Mouse (Mus musculus): ENCODE data around the gene Nppb. TPM values are rescaled to one million over a fixed set of nuclear protein-coding genes. Genes with fewer than 3 reads are reported as not detected.

Nppb gene
- total and polyA plus RNA-seq, 3 experiments, result not detected

- no peak for DNase-seq (ENCODE audit: extremely low read depth)
- no peak overlapping the region for H3K4me2 ChIP-seq (ENCODE audit: insufficient read depth, low read depth, poor library complexity, severe bottlenecking)
- peaks cover 21% of the 10 kb centered on the region for H3K9me3 ChIP-seq (replicated peaks; ENCODE audit: low read length)
- no peak for TF ChIP-seq ELF1 (IDR thresholded peaks at IDR 0.05; ENCODE audit: low read depth, low read length)
- TF ChIP-seq JUN (IDR thresholded peaks at IDR 0.05; ENCODE audit: insufficient read depth, low read depth, low read length), result no peak
- no peak for TF ChIP-seq TCF12 (IDR thresholded peaks at IDR 0.05; ENCODE audit: low read depth, low read length)
- no peak for TF ChIP-seq PAX5 (IDR thresholded peaks at IDR 0.05; ENCODE audit: low read length)
- TF ChIP-seq RCOR1 (conservative IDR thresholded peaks at IDR 0.05; ENCODE audit: low read depth, low read length), result no peak
- no peak for TF ChIP-seq ZNF384 (IDR thresholded peaks at IDR 0.05; ENCODE audit: low read depth, low read length)
- TF ChIP-seq POLR2AphosphoS2 (IDR thresholded peaks at IDR 0.05; ENCODE audit: low read depth, low read length), result no peak
- H3K9ac ChIP-seq (ENCODE audit: insufficient read depth, low read depth), result no peak overlapping the region
- H3K79me2 ChIP-seq (replicated peaks; ENCODE audit: control insufficient read depth, extremely low read depth, insufficient read depth, poor library complexity, severe bottlenecking), result no peaks in the 10 kb centered on the region
- no peak overlapping the region for H3K27ac ChIP-seq (ENCODE audit: insufficient read depth, low read depth)
- no peak overlapping the region for H3K4me3 ChIP-seq (replicated peaks in 1 of 3; ENCODE audit: low read depth in 2 of 3, low read length in 2 of 3, poor library complexity in 1 of 3)
- peaks cover 66% of the 10 kb centered on the region for H3K27me3 ChIP-seq (replicated peaks)
- H3K4me1 ChIP-seq (ENCODE audit: control insufficient read depth in 1 of 2, insufficient read depth in 2 of 2), result no peaks in the 10 kb centered on the region
- in situ Hi-C loops (cut with MboI; ENCODE audit: low pct_ligation_motif_present, low pct_unique_long_range_greater_than_20kb, low sequenced_read_pairs), result no loop called here
- dilution Hi-C loops (cut with MboI; ENCODE audit: extremely low pct_ligation_motif_present, extremely low pct_unique_long_range_greater_than_20kb, low sequenced_read_pairs), result no loop called here
- H3K36me3 ChIP-seq (replicated peaks in 1 of 2; ENCODE audit: control insufficient read depth in 1 of 2, insufficient read depth in 1 of 2, low read length in 1 of 2), result no peaks in the 10 kb centered on the region
These were observed 9.4 kb upstream of the Nppb start for GRCm38 (mm10) chr4:147976237-147976636.

- dilution Hi-C loops (cut with MboI; ENCODE audit: extremely low pct_ligation_motif_present, extremely low pct_unique_long_range_greater_than_20kb, low sequenced_read_pairs), result no loop called here
- in situ Hi-C loops (cut with MboI; ENCODE audit: low pct_ligation_motif_present, low pct_unique_long_range_greater_than_20kb, low sequenced_read_pairs), result no loop called here
- no peak overlapping the region for H3K4me3 ChIP-seq (replicated peaks in 1 of 3; ENCODE audit: low read depth in 2 of 3, low read length in 2 of 3, poor library complexity in 1 of 3)
These were observed 7.9 kb upstream of the Nppb start for GRCm38 (mm10) chr4:147977726-147978125.

GRCm38 (mm10) chr4:147978391-147978790 lies 7.2 kb upstream of the Nppb start:
- DNase-seq (ENCODE audit: extremely low read depth), result no peak
- dilution Hi-C loops (cut with MboI; ENCODE audit: extremely low pct_ligation_motif_present, extremely low pct_unique_long_range_greater_than_20kb, low sequenced_read_pairs), result no loop called here
- H3K9me3 ChIP-seq (replicated peaks; ENCODE audit: low read length), result peaks cover 14% of the 10 kb centered on the region
- TF ChIP-seq CHD1 (IDR thresholded peaks at IDR 0.05; ENCODE audit: low read depth, low read length), result no peak
- TF ChIP-seq ZMIZ1 (IDR thresholded peaks at IDR 0.05; ENCODE audit: low read depth, low read length), result no peak
- TF ChIP-seq IRF4 (IDR thresholded peaks at IDR 0.05; ENCODE audit: low read depth, low read length), result no peak
- no peak for TF ChIP-seq MEF2A (IDR thresholded peaks at IDR 0.05; ENCODE audit: borderline replicate concordance, low read depth, low read length)
- no peak for TF ChIP-seq MAZ (IDR thresholded peaks at IDR 0.05; ENCODE audit: low read depth, low read length)
- no peak for TF ChIP-seq MYC (IDR thresholded peaks at IDR 0.05; ENCODE audit: low read depth, low read length)
- no peak for TF ChIP-seq E2F4 (IDR thresholded peaks at IDR 0.05; ENCODE audit: insufficient replicate concordance, low read depth, low read length)
- TF ChIP-seq CTCF (conservative IDR thresholded peaks at IDR 0.05 in 1 of 2, IDR thresholded peaks at IDR 0.05 in 1 of 2; ENCODE audit: low read depth in 2 of 2, low read length in 2 of 2), result no peak
- TF ChIP-seq CHD2 (IDR thresholded peaks at IDR 0.05; ENCODE audit: low read length), result no peak
- TF ChIP-seq ZKSCAN1 (IDR thresholded peaks at IDR 0.05; ENCODE audit: borderline replicate concordance, low read depth, low read length), result no peak
- TF ChIP-seq MXI1 (IDR thresholded peaks at IDR 0.05; ENCODE audit: low read depth, low read length), result no peak
- no peak for TF ChIP-seq NRF1 (IDR thresholded peaks at IDR 0.05; ENCODE audit: low read depth, low read length)
- no peak for TF ChIP-seq MAX (IDR thresholded peaks at IDR 0.05; ENCODE audit: low read length)
- no peak for TF ChIP-seq PAX5 (IDR thresholded peaks at IDR 0.05; ENCODE audit: low read length)
- TF ChIP-seq ELF1 (IDR thresholded peaks at IDR 0.05; ENCODE audit: low read depth, low read length), result no peak
- TF ChIP-seq GABPA (IDR thresholded peaks at IDR 0.05; ENCODE audit: insufficient replicate concordance, low read depth, low read length), result no peak
- no peak for TF ChIP-seq SMC3 (IDR thresholded peaks at IDR 0.05; ENCODE audit: low read depth, low read length)

More at GRCm38 (mm10) chr4:147977726-147978125, 7.9 kb upstream of the Nppb start:
- H3K9ac ChIP-seq (ENCODE audit: insufficient read depth, low read depth), result no peak overlapping the region
- no peak overlapping the region for H3K27ac ChIP-seq (ENCODE audit: insufficient read depth, low read depth)
- TF ChIP-seq ZNF384 (IDR thresholded peaks at IDR 0.05; ENCODE audit: low read depth, low read length), result no peak
- no peak for TF ChIP-seq KAT2A (IDR thresholded peaks at IDR 0.05; ENCODE audit: insufficient replicate concordance, low read length)
- no peak for TF ChIP-seq IRF4 (IDR thresholded peaks at IDR 0.05; ENCODE audit: low read depth, low read length)
- no peak for TF ChIP-seq MAFK (IDR thresholded peaks at IDR 0.05; ENCODE audit: insufficient replicate concordance, low read length)
- no peak for TF ChIP-seq ZC3H11A (IDR thresholded peaks at IDR 0.05; ENCODE audit: low read depth, low read length)
- TF ChIP-seq CTCF (conservative IDR thresholded peaks at IDR 0.05 in 1 of 2, IDR thresholded peaks at IDR 0.05 in 1 of 2; ENCODE audit: low read depth in 2 of 2, low read length in 2 of 2), result no peak
- no peak for TF ChIP-seq UBTF (IDR thresholded peaks at IDR 0.05; ENCODE audit: low read depth, low read length)
- no peak for TF ChIP-seq HCFC1 (IDR thresholded peaks at IDR 0.05; ENCODE audit: low read depth, low read length)
- TF ChIP-seq PAX5 (IDR thresholded peaks at IDR 0.05; ENCODE audit: low read length), result no peak
- TF ChIP-seq SIN3A (IDR thresholded peaks at IDR 0.05; ENCODE audit: low read length), result no peak
- no peak for TF ChIP-seq JUND (conservative IDR thresholded peaks at IDR 0.05; ENCODE audit: low read depth, low read length)
- TF ChIP-seq MYC (IDR thresholded peaks at IDR 0.05; ENCODE audit: low read depth, low read length), result no peak
- no peak for TF ChIP-seq USF1 (IDR thresholded peaks at IDR 0.05; ENCODE audit: low read depth, low read length)
- no peak for TF ChIP-seq CHD2 (IDR thresholded peaks at IDR 0.05; ENCODE audit: low read length)
- no peak for TF ChIP-seq ETS1 (conservative IDR thresholded peaks at IDR 0.05; ENCODE audit: low read depth, low read length)
- no peak overlapping the region for H3K4me2 ChIP-seq (ENCODE audit: insufficient read depth, low read depth, poor library complexity, severe bottlenecking)
- H3K27me3 ChIP-seq (replicated peaks), result peaks cover 73% of the 10 kb centered on the region
- DNase-seq (ENCODE audit: extremely low read depth), result no peak
- no peaks in the 10 kb centered on the region for H3K79me2 ChIP-seq (replicated peaks; ENCODE audit: control insufficient read depth, extremely low read depth, insufficient read depth, poor library complexity, severe bottlenecking)
- peaks cover 18% of the 10 kb centered on the region for H3K9me3 ChIP-seq (replicated peaks; ENCODE audit: low read length)
- no peaks in the 10 kb centered on the region for H3K36me3 ChIP-seq (replicated peaks in 1 of 2; ENCODE audit: control insufficient read depth in 1 of 2, insufficient read depth in 1 of 2, low read length in 1 of 2)
- H3K4me1 ChIP-seq (ENCODE audit: control insufficient read depth in 1 of 2, insufficient read depth in 2 of 2), result no peaks in the 10 kb centered on the region

More at GRCm38 (mm10) chr4:147978391-147978790, 7.2 kb upstream of the Nppb start:
- no peak overlapping the region for H3K9ac ChIP-seq (ENCODE audit: insufficient read depth, low read depth)
- in situ Hi-C loops (cut with MboI; ENCODE audit: low pct_ligation_motif_present, low pct_unique_long_range_greater_than_20kb, low sequenced_read_pairs), result no loop called here
- H3K4me1 ChIP-seq (ENCODE audit: control insufficient read depth in 1 of 2, insufficient read depth in 2 of 2), result no peaks in the 10 kb centered on the region
- no peaks in the 10 kb centered on the region for H3K36me3 ChIP-seq (replicated peaks in 1 of 2; ENCODE audit: control insufficient read depth in 1 of 2, insufficient read depth in 1 of 2, low read length in 1 of 2)
- no peaks in the 10 kb centered on the region for H3K79me2 ChIP-seq (replicated peaks; ENCODE audit: control insufficient read depth, extremely low read depth, insufficient read depth, poor library complexity, severe bottlenecking)
- no peak overlapping the region for H3K4me3 ChIP-seq (replicated peaks in 1 of 3; ENCODE audit: low read depth in 2 of 3, low read length in 2 of 3, poor library complexity in 1 of 3)
- peaks cover 73% of the 10 kb centered on the region for H3K27me3 ChIP-seq (replicated peaks)
- H3K4me2 ChIP-seq (ENCODE audit: insufficient read depth, low read depth, poor library complexity, severe bottlenecking), result no peak overlapping the region
- no peak overlapping the region for H3K27ac ChIP-seq (ENCODE audit: insufficient read depth, low read depth)
